Mouse (Mus musculus) cerebellum, adult 2 months (tissue): ENCODE measurements around the gene Slc6a16. TPM values are rescaled to one million over a fixed set of nuclear protein-coding genes. Genes with fewer than 3 reads are reported as not detected.

ENCODE experiments used
- DNase-seq, 2 experiments: peaks; one replicate each; pipeline ENCODE4 v3.0.0; 2021
- H3K27ac ChIP-seq: fragments of 200-500 bp; 2 replicates; pipeline ENCODE4 v1.5.1; 2012; ENCODE audit warnings: low read length, control low read depth, inconsistent platforms; ENCODE audit not compliant: insufficient read depth
- H3K27me3 ChIP-seq: fragments of 200-500 bp; 2 replicates; pipeline ENCODE4 v1.6.1; 2012; ENCODE audit warnings: inconsistent platforms, mild to moderate bottlenecking, low read length, moderate library complexity; ENCODE audit not compliant: control insufficient read depth, insufficient read depth
- H3K4me1 ChIP-seq: fragments of 200-500 bp; 2 replicates; pipeline ENCODE4 v1.6.1; 2011; ENCODE audit warnings: low read length; ENCODE audit not compliant: control insufficient read depth, insufficient read depth
- H3K4me3 ChIP-seq: fragments of 200-500 bp; replicated peaks from 2 replicates; pipeline ENCODE3; 2011; ENCODE audit warnings: mild to moderate bottlenecking, low read depth, low read length, control low read depth; ENCODE audit not compliant: insufficient read depth
- CTCF ChIP-seq: fragments of 200-500 bp; IDR thresholded peaks from 2 replicates; pipeline ENCODE4 v1.5.1; 2011; ENCODE audit warnings: low read depth, mild to moderate bottlenecking, control low read depth, low read length, moderate library complexity, borderline replicate concordance; ENCODE audit not compliant: insufficient read depth
- POLR2A ChIP-seq: fragments of 200-500 bp; IDR thresholded peaks from 2 replicates; pipeline ENCODE4 v1.6.1; 2011; ENCODE audit warnings: low read length, control low read depth, borderline replicate concordance; ENCODE audit not compliant: insufficient read depth
- WGBS: fragments of 180-500 bp; shearing (Covaris S2); methylation state at CpG from one replicate; pipeline ENCODE4 v1.1.7; 2018; 5-methylcytosine and 5-hydroxymethylcytosine counted together
- polyA plus RNA-seq: library from polyadenylated mRNA; depleted of rRNA; stranded (reverse); fragments of >200 nt; gene quantifications from 2 replicates; pipeline ENCODE4 v1.2.3, GENCODE M21; 2012; rRNA removed

The Slc6a16 gene
- polyA plus RNA-seq, 1 experiment: 3.1 TPM

GRCm38 (mm10) chr7:45315182-45315701 is 74.4 kb downstream of the Slc6a16 start:
- 71% methylated on average over 10 of the region's 10 CpGs for WGBS
- H3K27me3 ChIP-seq: no peaks in the 10 kb centered on the region
- TF ChIP-seq CTCF: no peak
- no peak for TF ChIP-seq POLR2A
- H3K4me1 ChIP-seq: no peaks in the 10 kb centered on the region
- H3K4me3 ChIP-seq: no peak overlapping the region
- no peak overlapping the region for H3K27ac ChIP-seq
- DNase-seq: no peak

- H3K4me1 ChIP-seq: no peaks in the 10 kb centered on the region
- DNase-seq: no peak
- no peaks in the 10 kb centered on the region for H3K27me3 ChIP-seq
- TF ChIP-seq POLR2A (no peak), CTCF (no peak)
- WGBS: 92% methylated on average over 14 of the region's 14 CpGs
- H3K27ac ChIP-seq: no peak overlapping the region
- no peak overlapping the region for H3K4me3 ChIP-seq
Measured at GRCm38 (mm10) chr7:45316536-45316935, 75.7 kb downstream of the Slc6a16 start.

GRCm38 (mm10) chr7:45322245-45322644 is 81.4 kb downstream of the Slc6a16 start:
- no peaks in the 10 kb centered on the region for H3K4me1 ChIP-seq
- 88% methylated on average over 4 of the region's 4 CpGs for WGBS
- no peak overlapping the region for H3K27ac ChIP-seq
- no peak overlapping the region for H3K4me3 ChIP-seq
- no peaks in the 10 kb centered on the region for H3K27me3 ChIP-seq
- no peak for TF ChIP-seq CTCF
- TF ChIP-seq POLR2A: no peak
- DNase-seq: no peak

Other genes with a start within 250 kb of the Slc6a16 start
- 126 and 130 TPM in 2 replicates for gene Irf3, start 243.4 kb upstream of the Slc6a16 start, polyA plus RNA-seq
- gene Bcl2l12, start 242.4 kb upstream of the Slc6a16 start, polyA plus RNA-seq: 6.0 and 6.4 TPM in 2 replicates
- gene Scaf1, start 224.7 kb upstream of the Slc6a16 start, polyA plus RNA-seq: 115 and 120 TPM in 2 replicates
- gene Rras, start 223.1 kb upstream of the Slc6a16 start, polyA plus RNA-seq: 29.7 and 29.9 TPM in 2 replicates
- gene Prr12, start 188.2 kb upstream of the Slc6a16 start, polyA plus RNA-seq: 22.6 and 23.3 TPM in 2 replicates
- 106 and 112 TPM in 2 replicates for gene Nosip, start 178.7 kb upstream of the Slc6a16 start, polyA plus RNA-seq
- gene Prrg2, start 178.4 kb upstream of the Slc6a16 start, polyA plus RNA-seq: 23.3 and 23.7 TPM in 2 replicates
- 7.6 and 8.6 TPM in 2 replicates for gene Rcn3, start 148.9 kb upstream of the Slc6a16 start, polyA plus RNA-seq
- 32.1 and 33.7 TPM in 2 replicates for gene Fcgrt, start 137.2 kb upstream of the Slc6a16 start, polyA plus RNA-seq
- 392 and 433 TPM in 2 replicates for gene Rps11, start 116.6 kb upstream of the Slc6a16 start, polyA plus RNA-seq
- 1,090 and 1,228 TPM in 2 replicates for gene Rpl13a, start 112.3 kb upstream of the Slc6a16 start, polyA plus RNA-seq
- 0.16 TPM in 1 of 2 replicates, not detected in the other for gene Gm45713, start 104.9 kb upstream of the Slc6a16 start, polyA plus RNA-seq
- 24.4 and 28.4 TPM in 2 replicates for gene Flt3l, start 104.7 kb upstream of the Slc6a16 start, polyA plus RNA-seq
- gene Pih1d1, start 86.8 kb upstream of the Slc6a16 start, polyA plus RNA-seq: 52.3 and 53.1 TPM in 2 replicates
- gene Aldh16a1, start 86.5 kb upstream of the Slc6a16 start, polyA plus RNA-seq: 17.2 and 18.0 TPM in 2 replicates
- 397 and 476 TPM in 2 replicates for gene Slc17a7, start 77.1 kb upstream of the Slc6a16 start, polyA plus RNA-seq
- gene Gfy, start 61.5 kb upstream of the Slc6a16 start, polyA plus RNA-seq: 0.54 and 0.57 TPM in 2 replicates
- not detected in 2 replicates for gene Pth2, start 60.1 kb upstream of the Slc6a16 start, polyA plus RNA-seq
- 1.9 and 2.4 TPM in 2 replicates for gene Ccdc155, start 36.2 kb upstream of the Slc6a16 start, polyA plus RNA-seq
- gene Dkkl1, start 28.9 kb upstream of the Slc6a16 start, polyA plus RNA-seq: 0.36 and 0.51 TPM in 2 replicates
- 4.7 and 5.0 TPM in 2 replicates for gene Tead2, start 25.3 kb upstream of the Slc6a16 start, polyA plus RNA-seq
- 3.1 and 4.3 TPM in 2 replicates for gene Cd37, start 2.0 kb upstream of the Slc6a16 start, polyA plus RNA-seq
- not detected in 2 replicates for gene Slc6a21, start 36.4 kb downstream of the Slc6a16 start, polyA plus RNA-seq
- gene Trpm4, start 92.7 kb downstream of the Slc6a16 start, polyA plus RNA-seq: 17.5 and 18.9 TPM in 2 replicates
- gene Hrc, start 94.2 kb downstream of the Slc6a16 start, polyA plus RNA-seq: 0.11 and 0.31 TPM in 2 replicates
- gene Ppfia3, start 125.9 kb downstream of the Slc6a16 start, polyA plus RNA-seq: 84.3 and 85.9 TPM in 2 replicates
- 92.6 and 103 TPM in 2 replicates for gene Lin7b, start 129.5 kb downstream of the Slc6a16 start, polyA plus RNA-seq
- 807 and 849 TPM in 2 replicates for gene Snrnp70, start 154.7 kb downstream of the Slc6a16 start, polyA plus RNA-seq
- not detected in 2 replicates for gene Kcna7, start 164.6 kb downstream of the Slc6a16 start, polyA plus RNA-seq
- gene Ntf5, start 172.6 kb downstream of the Slc6a16 start, polyA plus RNA-seq: 0.07 and 0.29 TPM in 2 replicates
- 0.59 and 1.1 TPM in 2 replicates for gene Lhb, start 179.7 kb downstream of the Slc6a16 start, polyA plus RNA-seq
- 24.4 and 24.8 TPM in 2 replicates for gene Gys1, start 193.8 kb downstream of the Slc6a16 start, polyA plus RNA-seq
- gene Ruvbl2, start 197.0 kb downstream of the Slc6a16 start, polyA plus RNA-seq: 56.8 TPM in 2 replicates
- 463 and 480 TPM in 2 replicates for gene Ftl1, start 218.8 kb downstream of the Slc6a16 start, polyA plus RNA-seq
- 102 and 103 TPM in 2 replicates for gene Bax, start 225.8 kb downstream of the Slc6a16 start, polyA plus RNA-seq
- gene Tulp2, start 240.8 kb downstream of the Slc6a16 start, polyA plus RNA-seq: 0.10 TPM in 1 of 2 replicates, not detected in the other
- 0.33 TPM in 1 of 2 replicates, not detected in the other for gene Gm45808, start 245.7 kb downstream of the Slc6a16 start, polyA plus RNA-seq
- gene Dhdh, start 247.7 kb downstream of the Slc6a16 start, polyA plus RNA-seq: 4.7 and 5.6 TPM in 2 replicates